Comparison of ENCODE assay signal across 10 mouse cellular contexts in the genomic region with DNA sequence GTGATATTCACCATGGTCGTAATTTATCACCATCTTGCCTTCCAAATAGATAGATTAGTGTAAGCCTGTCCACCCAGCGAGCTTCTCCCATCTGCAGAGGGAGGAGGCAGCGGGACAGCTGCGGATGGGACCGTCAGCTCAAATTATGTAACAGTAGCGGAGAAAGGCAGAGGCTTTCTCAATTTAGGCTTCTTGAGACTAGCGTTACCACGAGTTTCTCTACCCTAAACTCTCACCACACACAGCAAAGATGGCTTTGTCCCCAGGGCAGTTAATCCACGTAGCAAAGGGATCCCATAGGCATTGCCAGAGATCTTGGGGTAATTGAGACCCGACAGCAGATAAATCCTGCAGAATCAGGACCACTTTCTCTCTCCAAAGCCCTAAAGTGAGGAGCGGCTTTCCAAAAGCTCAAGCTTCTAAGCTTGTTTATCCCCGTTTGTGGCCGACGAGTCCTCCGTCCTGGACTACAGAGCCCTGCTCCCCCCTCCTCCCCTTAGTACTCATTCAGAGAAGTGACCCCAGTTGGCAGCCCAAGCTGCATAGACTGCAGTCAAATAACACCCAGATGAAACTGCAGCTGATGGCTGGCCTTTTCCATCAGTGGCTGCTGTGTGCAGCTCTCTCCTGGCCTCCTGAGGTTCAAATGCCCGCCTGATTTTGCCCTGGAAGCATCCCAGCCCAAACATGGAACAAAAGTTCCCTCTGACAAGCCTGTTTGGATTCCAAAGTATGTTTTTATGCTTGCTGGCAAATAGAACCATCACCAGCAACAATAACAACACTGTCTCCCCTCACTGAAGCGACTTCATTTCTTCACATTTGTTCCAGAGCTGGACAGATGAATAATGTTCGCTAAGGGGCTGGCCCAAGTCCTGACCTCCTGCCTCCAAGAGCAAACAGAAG. TPM values are rescaled to one million over a fixed set of nuclear protein-coding genes. Genes with fewer than 3 reads are reported as not detected.
DNase-seq lines count a peak whose midpoint lies in the region; ATAC-seq and TF ChIP-seq lines count a peak whose summit lies in the region.
"Had no signal": no experiment of that assay in that cellular context is flagged by ENCODE, and none has a peak within 500 bp of the region (broad histone marks: within the 10 kb centered on the region; RNA-seq: fewer than 3 reads in every experiment).

No protein-coding gene starts in this region.

- 23% methylated on average over 18 of the region's 18 CpGs for WGBS in neural tube, embryonic 14.5 days

- H3K9ac ChIP-seq in neural tube, embryonic 14.5 days (replicated peaks; ENCODE audit: low read depth, low read length): peak overlapping the region; percentile 32; the same call in 1 of the 2 replicates

- H3K9me3 ChIP-seq in neural tube, embryonic 14.5 days (ENCODE audit: control insufficient read depth, low read length): no peaks in the 10 kb centered on the region

- H3K4me1 ChIP-seq in neural tube, embryonic 14.5 days (ENCODE audit: control insufficient read depth, insufficient read depth, low read length): peaks cover 7% of the 10 kb centered on the region; the same call in 1 of the 2 replicates

- peak; percentile 60; the same call in 1 of the 2 replicates for ATAC-seq in neural tube, embryonic 14.5 days (ENCODE audit: low read depth)
- ATAC-seq in erythroblast, adult 5-6 weeks (replicated peaks; ENCODE audit: low FRiP score, poor library complexity, severe bottlenecking): no peak
- no peak for ATAC-seq in monocyte, adult 5-6 weeks (replicated peaks; ENCODE audit: insufficient number of reproducible peaks, low FRiP score, low TSS enrichment, poor library complexity, severe bottlenecking)

- peak overlapping the region; percentile 38 for H3K4me2 ChIP-seq in neural tube, embryonic 14.5 days (ENCODE audit: low read depth, low read length)

- no peak for TF ChIP-seq CTCF in layer of hippocampus, adult 2 months (conservative IDR thresholded peaks at IDR 0.05)

- no peaks in the 10 kb centered on the region for H3K36me3 ChIP-seq in neural tube, embryonic 14.5 days (ENCODE audit: control insufficient read depth, insufficient read depth, low read length)

- H3K4me3 ChIP-seq in layer of hippocampus, adult 2 months: peak overlapping the region; percentile 37
- H3K4me3 ChIP-seq in neural tube, embryonic 14.5 days (ENCODE audit: low read depth, low read length): no peak overlapping the region; the same call in 1 of the 2 replicates

- peak overlapping the region; percentile 91 for H3K27ac ChIP-seq in layer of hippocampus, adult 2 months
- H3K27ac ChIP-seq in neural tube, embryonic 14.5 days (ENCODE audit: low read depth, low read length): peak overlapping the region; percentile 52; the same call in 1 of the 2 replicates
- H3K27ac ChIP-seq: macrophage had no signal

- no peaks in the 10 kb centered on the region for H3K27me3 ChIP-seq in neural tube, embryonic 14.5 days (ENCODE audit: control insufficient read depth, insufficient read depth, low read length)

- peak; percentile 28 for DNase-seq in gastrocnemius, postnatal 10 days
- no peak for DNase-seq in gastrocnemius, adult 18-20 months (ENCODE audit: low spot score)
- peak; percentile 30 for DNase-seq in embryo, embryonic 9.5 days (ENCODE audit: extremely low spot score)
- peak in 1 of 2 experiments; percentile 32 for DNase-seq in layer of hippocampus, adult 2 months (ENCODE audit: low spot score in 2 of 2)
- DNase-seq in thymus, adult 18-20 months: no peak

RNA-seq across cellular contexts. Expression of gene 1700016C15Rik, which starts 45.4 kb away (rescaled TPM):
- total RNA-seq in gastrocnemius, postnatal 10 days (2021): under 1 TPM in 1 of 2 experiments, not detected in 1; 0.61 TPM
- under 1 TPM in 1 of 2 experiments, not detected in 1; 0.32 TPM for total RNA-seq in gastrocnemius, adult 18-20 months (2021)
- not detected for total RNA-seq in layer of hippocampus, adult 2 months (2021)
- not detected in 2 replicates for polyA plus RNA-seq in neural tube, embryonic 14.5 days (2014; fragmentation: Nextera tagmentation; extraction: Ambion mirVana)
- not detected in 2 replicates for total RNA-seq in erythroblast, adult 5-6 weeks (2015; ENCODE audit: low replicate concordance)
- total RNA-seq in erythroblast, adult 5-6 weeks (2017; ENCODE audit: low replicate concordance): not detected in 2 replicates
- not detected in 3 replicates for total RNA-seq in monocyte, adult 5-6 weeks (2017)
- polyA plus RNA-seq: heart, postnatal 0 days; macrophage had no signal

Comparison
In these comparisons a context has a peak if more than half of its experiments do, and no peak if none do; other contexts are left out.
1. DNase-seq: peak in gastrocnemius, postnatal 10 days (single experiment) and embryo, embryonic 9.5 days (single experiment); none in gastrocnemius, adult 18-20 months (single experiment) and thymus, adult 18-20 months (0 of 2).